Mouse (Mus musculus) layer of hippocampus, adult 8-10 months (tissue): ENCODE results near the gene Caskin2. TPM values are rescaled to one million over a fixed set of nuclear protein-coding genes. Genes with fewer than 3 reads are reported as not detected.
"Not testable (repeated sequence)": the region's sequence is repeated elsewhere in the genome, so short reads cannot be mapped to it uniquely, and the experiment has no call there.

ENCODE experiments used
- DNase-seq, 2 experiments: peaks; one replicate each; pipeline ENCODE4 v3.0.0; 2022; ENCODE audit warnings: low spot score in 2 of 2
- total RNA-seq, 4 experiments: library from RNA; stranded (reverse); gene quantifications; 2 replicates each; pipeline ENCODE4 v1.2.4; 2022

Caskin2 gene
- total RNA-seq, result 10 to 100 TPM; 17.1 to 21.7 (median 20.0) TPM

DNA sequence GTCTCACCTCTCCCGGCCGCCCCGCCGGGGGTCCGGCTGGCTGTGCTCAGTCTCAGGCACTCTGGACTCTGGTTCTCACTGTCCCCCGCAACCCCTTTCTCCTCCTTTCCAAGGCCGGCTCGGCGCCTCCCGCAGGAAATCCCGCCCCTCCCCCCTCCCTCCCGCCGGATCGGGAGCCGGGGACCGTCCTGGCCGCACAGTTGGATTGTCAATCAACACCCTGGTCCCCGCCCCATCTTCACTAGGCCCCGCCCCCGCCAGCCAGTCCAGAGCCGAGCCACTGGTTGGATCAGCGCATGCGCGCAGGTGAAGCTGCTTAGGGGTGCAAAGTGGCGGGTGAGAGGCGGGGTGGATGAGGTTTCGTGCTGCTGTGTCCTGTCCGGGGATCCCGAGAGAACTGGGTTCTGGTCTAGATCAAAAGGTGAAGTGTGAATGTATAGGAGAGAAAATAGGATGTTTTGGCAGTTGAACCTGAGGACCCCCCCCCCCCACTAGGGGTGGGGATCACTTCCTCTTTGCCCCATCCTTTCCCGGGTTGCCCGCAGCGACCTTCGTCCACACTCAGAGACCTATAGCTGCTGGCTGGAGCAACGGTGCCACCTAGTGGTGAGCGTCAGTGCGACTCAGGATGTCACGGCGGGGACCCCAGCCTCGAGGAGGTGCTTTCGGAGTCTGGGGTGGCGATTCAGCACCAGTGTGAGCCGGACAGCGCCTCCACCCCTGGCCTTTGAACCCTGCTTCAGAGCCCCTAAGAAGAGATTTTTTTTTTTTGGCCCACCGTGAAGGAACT lies at the start of gene Caskin2:
Caskin2 (minus strand) TSS at position 133 of the 790 bp plus-strand sequence.
- DNase-seq, result peak; percentile 87 to 90

- DNase-seq, result peak; percentile 19 to 64
Measured at GRCm38 (mm10) chr11:115859143-115859945, 45.9 kb upstream of the Caskin2 start.

GRCm38 (mm10) chr11:115858354-115858753 lies 44.9 kb upstream of the Caskin2 start, which contains the start of gene Myo15b:
TSS of gene Myo15b (plus strand) at chr11:115858406.
- no peak for DNase-seq

DNA sequence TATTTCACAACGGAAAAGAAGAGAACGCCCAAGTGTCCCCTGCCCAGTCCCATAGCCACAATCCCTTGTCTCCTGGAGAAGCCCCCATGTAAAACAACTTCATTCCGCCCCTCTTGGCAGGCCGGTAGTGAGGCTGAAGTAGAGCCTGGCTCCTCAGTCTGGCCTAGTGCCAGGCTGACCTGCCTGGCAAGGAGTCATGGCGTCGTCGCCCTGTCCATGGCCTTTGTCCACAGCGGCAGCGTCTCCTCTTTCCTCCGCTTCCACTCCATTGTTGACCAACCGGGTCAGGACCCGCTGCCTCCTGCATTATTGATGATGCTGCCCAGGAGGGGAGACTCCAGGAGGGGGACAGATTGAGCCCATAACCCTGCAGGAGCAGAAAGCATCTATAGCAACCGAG lies 44.5 kb upstream of the Caskin2 start:
- DNase-seq, result no peak

- DNase-seq, result not testable (repeated sequence)
Measured at GRCm38 (mm10) chr11:115857146-115857545, 43.7 kb upstream of the Caskin2 start.

DNA sequence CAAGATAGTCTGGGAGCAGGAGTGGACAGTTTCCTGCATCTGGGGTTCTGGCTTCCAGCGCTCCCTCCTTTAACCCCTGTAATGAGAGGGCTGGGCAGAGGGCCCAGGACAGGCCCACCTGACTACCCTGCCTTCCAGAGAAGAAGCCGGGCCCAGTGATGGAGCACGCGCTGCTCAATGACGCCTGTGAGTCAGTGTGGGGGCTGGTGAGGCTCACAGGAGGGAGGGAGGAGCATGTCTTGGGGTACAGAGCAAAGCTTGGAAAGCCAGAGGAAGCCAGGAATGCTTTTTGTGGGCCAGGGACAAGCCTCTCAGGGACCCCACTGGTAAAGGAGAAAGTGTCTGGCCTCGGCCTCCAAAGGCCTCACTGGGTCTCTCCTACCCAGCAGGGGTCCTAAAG lies 41.2 kb upstream of the Caskin2 start:
- peak in 1 of 2 experiments; percentile 15 for DNase-seq

GRCm38 (mm10) chr11:115845819-115846218 lies 32.4 kb upstream of the Caskin2 start:
- no peak for DNase-seq

GRCm38 (mm10) chr11:115844240-115844639 lies 30.8 kb upstream of the Caskin2 start:
- no peak for DNase-seq

DNA sequence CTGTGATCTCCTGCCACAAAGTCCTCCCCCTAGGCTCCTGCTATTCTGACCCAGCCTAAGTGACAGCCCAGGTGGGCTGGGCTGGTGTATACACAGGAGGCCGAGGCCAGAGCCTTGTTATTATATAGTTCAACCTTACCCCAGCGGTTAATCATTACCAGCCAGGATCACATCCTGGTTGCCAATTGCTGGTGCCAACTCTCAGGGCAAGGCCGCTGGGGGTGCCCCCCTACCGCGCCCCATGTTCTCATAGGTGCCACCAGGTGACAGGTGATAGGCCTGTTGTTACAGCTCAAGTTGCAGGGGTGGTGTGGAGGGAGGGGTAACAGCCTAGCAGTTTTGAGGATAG lies 30.4 kb upstream of the Caskin2 start:
- DNase-seq, result no peak

- DNase-seq, result no peak
Measured at GRCm38 (mm10) chr11:115843141-115843890, 29.9 kb upstream of the Caskin2 start.

DNA sequence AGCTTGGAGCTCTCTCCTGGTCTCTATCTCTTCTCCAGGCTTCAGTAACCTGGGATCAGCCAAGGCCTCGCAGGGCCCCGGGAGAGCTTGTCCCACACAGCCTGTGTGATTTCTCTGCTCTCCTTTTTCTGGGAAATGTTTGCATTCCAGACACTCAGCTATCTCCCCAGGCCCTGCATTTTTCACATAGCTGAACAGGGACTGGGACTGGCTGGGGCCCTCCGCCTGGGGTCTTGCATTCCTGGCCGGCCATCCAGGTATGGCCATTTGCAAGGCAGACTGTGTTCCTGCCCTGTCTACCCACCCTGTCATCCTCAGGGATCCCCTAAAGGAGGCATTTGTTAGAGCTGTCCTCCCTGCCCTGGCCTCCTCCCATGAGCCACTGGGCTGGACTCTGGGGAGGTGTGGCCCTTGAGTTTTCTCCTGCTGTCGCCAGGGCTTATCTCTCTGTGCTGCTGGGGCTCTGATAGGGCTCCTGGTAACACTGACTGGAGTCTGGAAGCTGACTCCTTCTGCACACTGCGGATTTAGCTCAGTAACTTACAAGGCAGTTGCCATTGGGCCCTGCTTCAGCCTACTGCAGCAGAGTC lies 28.6 kb upstream of the Caskin2 start:
- no peak for DNase-seq

DNA sequence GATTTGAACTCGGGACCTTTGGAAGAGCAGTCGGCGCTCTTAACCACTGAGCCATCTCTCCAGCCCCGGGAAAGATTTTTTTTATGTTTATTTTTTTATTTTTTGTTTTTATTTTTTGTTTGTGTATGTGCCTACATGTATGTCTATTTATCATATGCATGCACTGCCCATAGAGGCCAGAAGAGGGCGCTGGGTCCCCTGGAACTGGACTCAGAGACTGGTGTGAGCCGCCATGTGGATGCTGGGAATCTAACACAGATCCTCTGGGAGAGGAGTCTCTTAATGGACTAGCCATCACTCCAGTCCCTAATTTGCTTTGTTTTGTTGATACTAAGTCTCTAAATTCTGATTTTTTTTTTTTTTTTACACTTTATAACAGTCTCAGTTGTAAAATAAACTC lies 27.6 kb upstream of the Caskin2 start:
- no peak for DNase-seq

DNA sequence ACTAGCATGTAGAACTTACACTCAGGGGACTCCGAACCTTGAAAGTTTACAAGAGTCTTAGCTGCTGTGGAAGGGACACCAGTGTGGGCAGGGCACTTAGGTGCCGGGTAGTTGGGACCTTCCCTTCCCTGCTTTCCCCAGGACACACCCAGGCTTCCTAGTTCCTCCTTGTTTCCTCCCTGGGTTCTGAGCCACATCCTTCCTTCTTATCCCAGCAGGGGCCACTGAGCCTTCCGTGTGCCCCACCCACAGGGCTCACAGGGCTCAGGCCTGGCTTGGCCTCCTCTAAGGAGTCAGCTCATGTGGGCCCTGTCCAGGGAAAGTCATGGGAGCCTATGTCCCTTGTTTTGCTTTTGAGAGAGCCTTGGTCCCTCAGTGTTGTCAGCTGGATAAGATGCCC lies 26.3 kb upstream of the Caskin2 start:
- no peak for DNase-seq

- DNase-seq, result no peak
Measured at GRCm38 (mm10) chr11:115838895-115839311, 25.5 kb upstream of the Caskin2 start.

- DNase-seq, result no peak
Measured at GRCm38 (mm10) chr11:115837606-115838345, 24.3 kb upstream of the Caskin2 start.

- DNase-seq, result no peak
Measured at GRCm38 (mm10) chr11:115836656-115837395, 23.4 kb upstream of the Caskin2 start.

DNA sequence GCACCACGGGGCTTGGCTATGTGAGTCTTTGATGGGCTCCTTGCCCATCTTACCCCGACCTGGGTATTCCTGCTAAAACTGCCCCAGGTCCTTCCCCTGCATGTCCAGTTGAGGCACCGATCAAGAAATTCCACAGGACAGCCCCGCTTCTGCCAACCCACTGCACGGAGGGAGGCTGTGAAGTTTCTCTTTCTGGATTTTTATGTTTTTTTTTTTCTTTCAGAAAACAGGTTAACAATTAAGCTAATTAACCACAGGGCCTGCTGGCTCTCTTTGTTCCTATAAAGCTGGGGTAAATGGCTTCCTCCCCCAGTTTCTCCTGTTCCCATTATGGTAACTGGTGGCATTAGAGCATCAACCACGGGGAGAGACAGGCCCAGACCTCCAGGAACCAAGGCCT lies 20.6 kb upstream of the Caskin2 start:
- no peak for DNase-seq

DNA sequence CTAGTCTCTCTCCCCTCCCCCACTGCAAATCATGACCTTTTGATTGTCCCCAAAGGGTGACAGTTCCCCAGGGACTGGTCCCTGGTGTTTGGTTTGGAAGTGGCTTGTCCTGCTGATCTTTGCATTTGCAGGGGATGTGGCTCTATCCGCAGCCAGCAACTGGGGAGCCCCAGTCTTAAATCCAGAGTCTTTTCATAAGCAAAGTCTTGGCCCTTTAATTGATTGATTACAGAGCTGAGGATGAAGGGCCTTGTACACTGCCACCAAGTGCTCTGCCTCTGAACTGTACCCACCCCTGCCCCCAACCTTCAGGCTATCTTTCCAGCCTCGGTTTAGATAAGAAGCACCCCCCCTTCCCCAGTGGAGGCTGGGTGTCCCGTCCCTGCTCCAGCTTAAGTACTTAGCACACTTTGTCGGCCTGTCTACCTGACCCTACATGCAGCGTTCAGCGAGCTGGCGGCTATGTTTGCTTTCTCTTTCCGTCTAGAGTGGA lies 19.6 kb upstream of the Caskin2 start:
- no peak for DNase-seq

- no peak for DNase-seq
Measured at GRCm38 (mm10) chr11:115832523-115832922, 19.1 kb upstream of the Caskin2 start.

DNA sequence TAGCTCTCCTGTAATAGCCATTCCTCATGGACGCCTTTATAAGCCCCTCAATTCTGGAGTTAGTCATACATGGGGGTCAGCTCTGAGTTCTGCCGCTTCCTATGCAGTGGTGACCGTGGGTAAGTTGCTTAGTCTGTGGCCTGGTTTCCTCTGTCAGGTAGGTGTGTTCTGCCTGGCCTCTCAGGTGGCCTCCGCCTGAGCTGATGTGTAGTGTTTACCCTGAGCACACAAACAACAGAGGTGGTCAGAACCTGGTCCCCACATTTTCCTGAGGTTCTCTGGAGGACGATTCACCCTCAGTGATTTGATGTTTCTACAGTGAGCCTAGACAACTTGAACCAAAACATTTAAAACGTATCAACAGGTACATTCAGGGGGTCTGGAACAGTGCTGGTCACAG lies 18.6 kb upstream of the Caskin2 start:
- no peak for DNase-seq
